Mouse (Mus musculus) embryonic facial prominence, embryonic 11.5 days (tissue): Measurements from ENCODE around the gene Pcp4l1. TPM values are rescaled to one million over a fixed set of nuclear protein-coding genes. Genes with fewer than 3 reads are reported as not detected.

Source experiments
- ATAC-seq: fragments of 200-750 bp; cut with Nextera tagmentation; replicated peaks from 2 replicates; pipeline ENCODE4 v1.8.0; 2017; ENCODE audit warnings: low read depth; ENCODE audit not compliant: insufficient number of reproducible peaks, low FRiP score, low TSS enrichment
- DNase-seq: peaks from one replicate; pipeline ENCODE4 v3.0.0-alpha.2; 2015; ENCODE audit warnings: low spot score
- H3K27ac ChIP-seq: fragments of 300-500 bp; sonication (generic); replicated peaks from 2 replicates; pipeline ENCODE4 v1.5.1; 2014; ENCODE audit warnings: mild to moderate bottlenecking, low read depth, low read length, control low read depth
- H3K27me3 ChIP-seq: fragments of 300-500 bp; sonication (generic); 2 replicates; pipeline ENCODE4 v1.6.1; 2014; ENCODE audit warnings: mild to moderate bottlenecking, low read length, moderate library complexity, mixed read lengths; ENCODE audit not compliant: control insufficient read depth, insufficient read depth
- H3K36me3 ChIP-seq: fragments of 300-500 bp; sonication (generic); replicated peaks from 2 replicates; pipeline ENCODE4 v1.6.1; 2014; ENCODE audit warnings: low read depth, mild to moderate bottlenecking, low read length, moderate library complexity, mixed read lengths; ENCODE audit not compliant: control insufficient read depth, insufficient read depth
- H3K4me1 ChIP-seq: fragments of 300-500 bp; sonication (generic); 2 replicates; pipeline ENCODE4 v1.6.1; 2014; ENCODE audit warnings: low read length, mixed read lengths; ENCODE audit not compliant: control insufficient read depth, insufficient read depth
- H3K4me2 ChIP-seq: fragments of 300-500 bp; sonication (generic); 2 replicates; pipeline ENCODE4 v1.6.1; 2014; ENCODE audit warnings: low read depth, mild to moderate bottlenecking, control low read depth, low read length, moderate library complexity
- H3K4me3 ChIP-seq: fragments of 300-500 bp; sonication (generic); 2 replicates; pipeline ENCODE4 v1.5.1; 2014; ENCODE audit warnings: low read depth, low read length, control low read depth
- H3K9ac ChIP-seq: fragments of 300-500 bp; sonication (generic); replicated peaks from 2 replicates; pipeline ENCODE4 v1.6.1; 2014; ENCODE audit warnings: mild to moderate bottlenecking, control low read depth, low read length
- H3K9me3 ChIP-seq: fragments of 300-500 bp; sonication (generic); replicated peaks from 2 replicates; pipeline ENCODE4 v1.6.1; 2016; ENCODE audit warnings: mild to moderate bottlenecking, low read length, inconsistent platforms, mixed read lengths; ENCODE audit not compliant: control insufficient read depth
- WGBS: fragments of 180-500 bp; shearing (Covaris S2); extraction: QIAGEN DNeasy Blood & Tissue Kit; methylation state at CpG from one replicate; pipeline ENCODE4 v1.1.7; 2014; 5-methylcytosine and 5-hydroxymethylcytosine counted together
- polyA plus RNA-seq: library from polyadenylated mRNA; unstranded; fragments of >200 nt; fragmentation: Nextera tagmentation; extraction: Ambion mirVana; gene quantifications from 2 replicates; pipeline ENCODE4 v1.2.1, GENCODE M21; 2014

Gene Pcp4l1
- polyA plus RNA-seq, 1 experiment from 2014 or later = 15.6 TPM

GRCm38 (mm10) chr1:171179487-171180171 lies 16.4 kb downstream of the Pcp4l1 start:
- 87% methylated on average over 5 of the region's 5 CpGs for WGBS
- H3K27me3 ChIP-seq = no peaks in the 10 kb centered on the region
- no peak overlapping the region for H3K4me3 ChIP-seq
- no peak for ATAC-seq
- DNase-seq = no peak
- no peak overlapping the region for H3K9ac ChIP-seq
- H3K27ac ChIP-seq = no peak overlapping the region
- H3K4me1 ChIP-seq = no peaks in the 10 kb centered on the region
- H3K36me3 ChIP-seq = no peaks in the 10 kb centered on the region
- H3K4me2 ChIP-seq = no peak overlapping the region
- H3K9me3 ChIP-seq = no peaks in the 10 kb centered on the region

- Histone ChIP-seq H3K9ac (no peak overlapping the region), H3K4me3 (no peak overlapping the region), H3K4me2 (no peak overlapping the region), H3K4me1 (no peaks in the 10 kb centered on the region), H3K27me3 (no peaks in the 10 kb centered on the region), H3K9me3 (no peaks in the 10 kb centered on the region), H3K27ac (no peak overlapping the region), H3K36me3 (no peaks in the 10 kb centered on the region)
- no peak for ATAC-seq
- no peak for DNase-seq
- 88% methylated on average over 8 of the region's 8 CpGs for WGBS
Observed at GRCm38 (mm10) chr1:171172779-171173178, 23.3 kb downstream of the Pcp4l1 start.

- no peak overlapping the region for H3K4me3 ChIP-seq
Observed at GRCm38 (mm10) chr1:171171138-171171537, 24.9 kb downstream of the Pcp4l1 start.

GRCm38 (mm10) chr1:171169913-171170312 lies 26.2 kb downstream of the Pcp4l1 start:
- H3K36me3 ChIP-seq = no peaks in the 10 kb centered on the region
- 66% methylated on average over 3 of the region's 3 CpGs for WGBS
- H3K27me3 ChIP-seq = no peaks in the 10 kb centered on the region
- H3K4me2 ChIP-seq = no peak overlapping the region
- ATAC-seq (no peak), DNase-seq (no peak)
- no peak overlapping the region for H3K9ac ChIP-seq
- no peak overlapping the region for H3K4me3 ChIP-seq
- no peaks in the 10 kb centered on the region for H3K9me3 ChIP-seq
- no peaks in the 10 kb centered on the region for H3K4me1 ChIP-seq
- no peak overlapping the region for H3K27ac ChIP-seq

More at GRCm38 (mm10) chr1:171171138-171171537, 24.9 kb downstream of the Pcp4l1 start:
- H3K4me2 ChIP-seq = no peak overlapping the region
- 56% methylated on average over 3 of the region's 3 CpGs for whole genome bisulfite sequencing
- no peak overlapping the region for H3K27ac ChIP-seq
- ATAC-seq (no peak), DNase-seq (no peak)
- H3K4me1 ChIP-seq = no peaks in the 10 kb centered on the region
- no peaks in the 10 kb centered on the region for H3K27me3 ChIP-seq
- no peak overlapping the region for H3K9ac ChIP-seq
- H3K36me3 ChIP-seq = no peaks in the 10 kb centered on the region
- H3K9me3 ChIP-seq = no peaks in the 10 kb centered on the region

DNA sequence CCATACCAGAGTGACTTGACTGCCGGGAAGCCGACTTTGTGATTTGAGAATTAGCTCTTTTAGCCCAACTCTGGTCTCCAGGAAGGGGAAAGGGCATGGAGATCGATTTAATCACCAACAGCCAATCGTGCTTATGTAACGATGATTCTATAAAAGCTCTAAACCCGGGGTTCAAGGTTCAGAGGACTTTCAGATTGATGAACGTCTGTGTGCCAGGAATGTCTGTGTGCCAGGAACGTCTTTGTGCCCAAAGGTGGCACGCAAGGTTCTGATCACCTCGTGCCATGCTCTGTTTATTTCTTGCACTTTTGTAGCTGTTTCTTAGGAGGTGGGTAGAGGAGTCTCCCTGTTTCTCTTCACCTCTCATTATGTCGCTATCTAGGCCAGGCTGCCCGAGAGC lies 27.2 kb downstream of the Pcp4l1 start:
- ATAC-seq (no peak), DNase-seq (no peak)
- Histone ChIP-seq H3K4me1 (no peaks in the 10 kb centered on the region), H3K4me2 (no peak overlapping the region), H3K27me3 (no peaks in the 10 kb centered on the region), H3K36me3 (no peaks in the 10 kb centered on the region), H3K4me3 (no peak overlapping the region), H3K9me3 (no peaks in the 10 kb centered on the region), H3K27ac (no peak overlapping the region), H3K9ac (no peak overlapping the region)
- WGBS = 84% methylated on average over 12 of the region's 12 CpGs

DNA sequence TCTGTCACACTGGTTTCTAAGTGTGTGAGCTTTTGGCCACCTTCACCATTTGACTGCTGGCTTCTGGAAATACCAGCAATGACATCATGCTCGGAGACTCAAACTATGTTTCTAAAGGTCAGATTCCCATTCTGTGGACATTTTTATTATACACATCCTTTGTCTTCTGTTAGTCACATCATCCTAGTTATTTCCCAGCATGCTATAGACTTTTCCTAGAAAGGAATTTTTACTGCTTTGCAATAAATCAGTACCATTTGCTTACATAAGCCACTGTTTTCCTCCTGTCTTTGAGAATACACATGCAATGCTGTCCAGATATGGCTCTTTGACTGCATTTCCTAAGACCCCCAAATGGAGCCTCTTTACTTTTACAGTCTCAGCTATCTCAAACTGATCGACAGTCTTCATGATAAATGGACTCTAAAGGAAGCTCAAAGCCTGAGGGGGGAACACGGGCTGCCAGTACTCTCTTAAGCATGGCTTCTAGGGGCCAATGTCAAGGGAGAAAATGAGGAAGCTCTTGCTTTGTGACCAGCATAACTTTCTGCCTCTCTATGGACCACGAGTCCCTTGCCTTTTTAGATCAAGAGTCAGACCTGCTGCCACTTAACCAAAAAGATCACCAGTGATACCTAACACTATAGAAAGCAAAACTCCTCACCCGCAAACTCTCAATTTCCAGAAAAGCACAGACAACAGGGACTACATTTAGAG lies 30.3 kb downstream of the Pcp4l1 start:
- Histone ChIP-seq H3K4me3 (no peak overlapping the region), H3K4me1 (no peaks in the 10 kb centered on the region), H3K36me3 (no peaks in the 10 kb centered on the region), H3K4me2 (no peak overlapping the region), H3K27me3 (no peaks in the 10 kb centered on the region), H3K9me3 (no peaks in the 10 kb centered on the region), H3K27ac (no peak overlapping the region), H3K9ac (no peak overlapping the region)
- no peak for ATAC-seq
- 81% methylated on average over 5 of the region's 5 CpGs for WGBS
- DNase-seq = no peak

DNA sequence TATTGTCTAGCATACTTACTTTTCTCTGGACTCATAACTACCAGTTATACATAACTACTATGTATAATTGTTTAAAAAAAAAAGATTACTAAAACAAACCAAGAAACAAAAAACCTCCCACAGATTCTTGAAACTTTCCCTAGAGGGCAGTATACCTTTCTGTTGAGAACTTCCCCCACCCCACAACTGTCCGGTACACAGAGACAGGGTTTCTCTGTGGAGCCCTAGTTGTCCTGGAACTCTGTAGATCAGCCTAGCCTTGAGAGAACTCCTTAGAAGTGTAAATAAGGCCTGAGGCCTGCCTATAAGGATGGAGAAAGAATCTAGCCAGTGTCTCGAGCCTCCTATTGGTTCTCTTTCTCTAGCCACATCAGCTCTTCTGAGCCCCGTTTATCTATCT lies 31.8 kb downstream of the Pcp4l1 start:
- 43% methylated on average over 3 of the region's 3 CpGs for WGBS
- no peaks in the 10 kb centered on the region for H3K4me1 ChIP-seq
- no peak overlapping the region for H3K4me3 ChIP-seq
- H3K27me3 ChIP-seq = peaks cover 6% of the 10 kb centered on the region; the same call in 1 of the 2 replicates
- H3K4me2 ChIP-seq = no peak overlapping the region
- DNase-seq (peak; percentile 58), ATAC-seq (no peak)
- no peaks in the 10 kb centered on the region for H3K9me3 ChIP-seq
- H3K27ac ChIP-seq = no peak overlapping the region
- no peaks in the 10 kb centered on the region for H3K36me3 ChIP-seq
- no peak overlapping the region for H3K9ac ChIP-seq

GRCm38 (mm10) chr1:171162526-171162925 lies 33.5 kb downstream of the Pcp4l1 start:
- Histone ChIP-seq H3K27me3 (peaks cover 9% of the 10 kb centered on the region), H3K9ac (no peak overlapping the region), H3K27ac (no peak overlapping the region), H3K4me1 (no peaks in the 10 kb centered on the region), H3K4me3 (no peak overlapping the region), H3K36me3 (no peaks in the 10 kb centered on the region), H3K9me3 (no peaks in the 10 kb centered on the region), H3K4me2 (no peak overlapping the region)
- no peak for DNase-seq
- no peak for ATAC-seq
- 92% methylated on average over 3 of the region's 3 CpGs for WGBS
